Mouse (Mus musculus): Measurements from ENCODE around the gene Cxcr2. TPM values are rescaled to one million over a fixed set of nuclear protein-coding genes. Genes with fewer than 3 reads are reported as not detected.

Gene Cxcr2
- polyA plus RNA-seq, 1 experiment = not detected

DNA sequence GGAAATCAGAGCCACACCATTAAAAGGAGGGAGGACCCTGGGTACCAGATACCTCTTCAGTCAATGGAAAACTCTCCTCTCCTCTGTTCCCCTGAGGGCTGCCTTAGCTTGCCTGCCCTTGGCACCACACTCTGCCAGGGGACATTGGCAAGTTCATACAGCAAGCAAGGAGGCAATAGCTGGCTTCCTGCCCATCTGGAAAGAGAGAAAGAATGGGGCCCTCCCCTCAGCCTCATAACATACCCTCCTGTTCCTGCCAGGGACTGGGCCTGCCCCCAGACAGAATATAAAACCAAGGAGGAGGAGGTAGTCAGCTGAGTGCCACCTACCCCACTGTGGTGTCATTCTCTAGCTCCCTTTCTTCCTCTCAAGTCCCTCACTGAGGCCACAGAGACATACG lies 34.7 kb upstream of the Cxcr2 start:
- no peak overlapping the region for H3K27ac ChIP-seq (ENCODE audit: insufficient read depth, low read depth, low read length)
- H3K4me1 ChIP-seq (ENCODE audit: control insufficient read depth, insufficient read depth, low read length) = peaks cover 18% of the 10 kb centered on the region
- no peak overlapping the region for H3K4me3 ChIP-seq (ENCODE audit: insufficient read depth, low read depth, low read length)
- 81% methylated on average over 1 of the region's 1 CpGs for WGBS
- no peak for TF ChIP-seq CTCF (IDR thresholded peaks at IDR 0.05; ENCODE audit: insufficient read depth, low read depth, low read length)
- TF ChIP-seq POLR2A (IDR thresholded peaks at IDR 0.05; ENCODE audit: insufficient read depth, low read depth, low read length) = no peak

DNA sequence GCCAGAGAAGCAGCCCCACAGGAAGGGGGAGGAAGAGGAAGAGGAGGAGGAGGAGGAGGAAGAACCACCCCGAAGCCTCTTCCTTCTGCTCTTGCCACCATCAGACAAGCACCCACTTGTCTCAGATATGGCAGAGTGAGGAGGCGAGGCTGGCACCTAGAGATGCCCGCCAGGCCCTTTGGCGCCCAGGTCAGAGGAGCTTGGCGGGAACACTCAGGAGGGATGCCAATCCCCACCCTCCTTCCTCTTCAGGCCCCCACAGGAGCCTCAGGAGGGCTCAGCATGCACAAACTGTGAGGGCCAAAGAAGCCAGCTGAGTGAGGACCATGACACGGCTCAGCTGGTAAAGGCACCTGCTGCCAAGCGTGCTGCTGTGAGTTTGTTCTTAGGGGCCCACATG lies 32.7 kb upstream of the Cxcr2 start:
- Histone ChIP-seq H3K4me1 (ENCODE audit: control insufficient read depth, insufficient read depth, low read length) (peaks cover 29% of the 10 kb centered on the region), H3K27ac (ENCODE audit: insufficient read depth, low read depth, low read length) (no peak overlapping the region), H3K4me3 (ENCODE audit: insufficient read depth, low read depth, low read length) (no peak overlapping the region)
- WGBS = 82% methylated on average over 7 of the region's 7 CpGs
- TF ChIP-seq POLR2A (IDR thresholded peaks at IDR 0.05; ENCODE audit: insufficient read depth, low read depth, low read length) (no peak), CTCF (IDR thresholded peaks at IDR 0.05; ENCODE audit: insufficient read depth, low read depth, low read length) (no peak)

DNA sequence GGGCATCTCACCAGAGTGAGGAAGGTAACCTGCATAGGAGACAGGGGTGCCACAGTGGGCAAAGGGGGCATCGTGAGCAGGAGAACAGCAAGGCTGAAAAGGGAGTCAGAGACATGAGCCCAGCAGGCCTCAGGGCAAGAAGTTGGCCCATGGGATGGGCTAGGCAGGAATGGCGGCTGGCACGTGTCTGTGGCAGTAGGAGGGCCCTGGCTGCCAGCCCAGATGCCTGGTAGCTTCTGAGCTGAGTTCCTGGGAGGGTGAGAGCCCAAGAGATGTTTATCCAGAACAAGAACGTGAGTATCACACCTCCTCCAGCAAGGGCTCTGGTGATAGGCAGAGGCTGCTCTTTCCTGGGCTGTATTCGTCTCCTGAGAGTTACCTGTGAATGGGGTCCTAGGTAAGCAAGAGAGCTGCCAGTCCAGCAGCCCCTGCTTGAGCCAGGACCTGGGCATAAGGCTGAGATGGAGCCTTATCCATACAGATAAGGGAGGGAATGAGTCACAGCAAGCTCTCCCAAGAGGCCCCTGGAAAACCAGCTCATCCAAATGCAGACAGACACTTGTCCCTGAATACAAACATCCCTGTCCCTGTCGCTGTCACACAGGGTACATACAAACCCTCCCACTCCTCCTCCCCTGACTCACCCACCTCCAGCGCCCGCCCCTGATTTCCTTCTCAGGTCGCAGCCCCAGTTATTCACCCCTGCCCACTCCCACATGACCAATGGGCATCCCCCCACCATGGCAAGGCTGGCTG lies 31.8 kb upstream of the Cxcr2 start:
- WGBS = 45% methylated on average over 9 of the region's 9 CpGs
- Histone ChIP-seq H3K4me1 (ENCODE audit: control insufficient read depth, insufficient read depth, low read length) (peaks cover 29% of the 10 kb centered on the region), H3K4me3 (ENCODE audit: insufficient read depth, low read depth, low read length) (no peak overlapping the region), H3K27ac (ENCODE audit: insufficient read depth, low read depth, low read length) (no peak overlapping the region)
- no peak for TF ChIP-seq POLR2A (IDR thresholded peaks at IDR 0.05; ENCODE audit: insufficient read depth, low read depth, low read length)
- no peak for TF ChIP-seq CTCF (IDR thresholded peaks at IDR 0.05; ENCODE audit: insufficient read depth, low read depth, low read length)

DNA sequence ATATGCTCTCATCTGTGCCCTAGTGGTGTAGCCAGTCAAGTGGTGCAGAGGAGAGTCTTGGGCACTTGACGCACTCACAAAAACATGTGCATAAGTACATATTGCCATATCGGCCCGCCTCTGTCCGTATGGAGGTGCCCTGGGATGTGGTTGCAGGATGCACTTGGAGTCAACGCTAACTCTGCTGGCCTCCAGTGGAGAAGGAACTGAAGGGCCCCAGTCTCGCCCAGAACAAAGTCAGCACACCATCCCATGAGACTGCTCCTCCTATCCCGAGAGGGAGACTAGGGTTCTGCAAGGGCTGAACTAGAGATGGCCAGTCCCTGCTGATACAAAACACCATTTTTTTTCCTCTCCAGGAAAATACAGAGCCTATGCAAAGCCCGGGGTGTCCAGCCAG lies 30.6 kb upstream of the Cxcr2 start:
- WGBS = 82% methylated on average over 8 of the region's 8 CpGs
- Histone ChIP-seq H3K27ac (ENCODE audit: insufficient read depth, low read depth, low read length) (no peak overlapping the region), H3K4me3 (ENCODE audit: insufficient read depth, low read depth, low read length) (no peak overlapping the region), H3K4me1 (ENCODE audit: control insufficient read depth, insufficient read depth, low read length) (peaks cover 29% of the 10 kb centered on the region)
- no peak for TF ChIP-seq POLR2A (IDR thresholded peaks at IDR 0.05; ENCODE audit: insufficient read depth, low read depth, low read length)
- no peak for TF ChIP-seq CTCF (IDR thresholded peaks at IDR 0.05; ENCODE audit: insufficient read depth, low read depth, low read length)

DNA sequence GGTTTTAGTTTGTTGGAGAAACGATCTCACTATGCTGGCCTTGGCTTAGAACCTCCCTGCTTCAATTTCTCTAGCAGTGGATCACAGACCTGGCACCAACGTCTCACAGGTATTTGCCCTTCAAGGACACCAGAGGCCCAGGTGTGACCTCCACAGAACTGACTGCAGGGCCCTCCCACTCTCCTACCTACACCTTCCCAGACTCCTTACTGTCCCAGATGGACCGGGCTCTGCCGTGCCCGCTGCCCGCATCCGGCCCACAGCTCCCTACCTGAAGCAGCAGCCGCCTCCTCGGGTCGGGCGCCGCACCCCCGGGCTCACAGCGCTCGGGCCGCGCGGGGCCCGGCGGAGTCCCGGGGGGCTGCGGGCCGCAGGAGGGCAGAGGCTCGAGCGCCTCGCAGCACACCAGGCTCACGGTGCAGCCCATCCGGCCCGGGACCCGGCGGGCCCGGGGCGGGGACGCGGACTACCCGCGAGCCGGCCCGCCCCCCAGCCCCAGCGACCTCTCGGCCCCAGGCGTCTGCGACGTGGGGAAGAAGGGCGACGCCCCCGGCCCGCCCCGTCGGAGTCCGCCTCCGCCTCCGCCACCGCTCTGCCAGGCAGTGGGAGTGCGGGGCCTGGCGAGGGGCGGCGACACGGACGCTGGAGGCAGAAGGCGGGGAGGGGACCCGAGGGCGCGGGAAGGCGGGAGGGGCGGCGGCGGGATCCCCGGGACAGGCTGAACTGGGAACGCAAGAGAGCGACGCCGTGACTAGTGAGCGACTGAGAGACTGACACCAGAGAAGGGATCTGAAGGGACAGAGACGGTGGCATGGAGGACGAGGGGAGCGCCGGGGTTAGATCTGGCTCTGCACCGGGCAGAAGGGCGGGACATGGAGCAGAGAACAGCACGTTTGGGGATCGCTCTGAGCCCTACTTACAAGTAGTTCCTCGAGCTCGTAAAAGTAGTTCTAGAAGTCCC lies 29.5 kb upstream of the Cxcr2 start, which contains the start of gene Tns1:
Tns1 (minus strand) TSS at position 429 of the 961 bp plus-strand sequence.
- TF ChIP-seq POLR2A (IDR thresholded peaks at IDR 0.05; ENCODE audit: insufficient read depth, low read depth, low read length) = no peak
- TF ChIP-seq CTCF (IDR thresholded peaks at IDR 0.05; ENCODE audit: insufficient read depth, low read depth, low read length) = no peak
- Histone ChIP-seq H3K4me3 (ENCODE audit: insufficient read depth, low read depth, low read length) (peak within 1 kb of the TSS; percentile 37), H3K4me1 (ENCODE audit: control insufficient read depth, insufficient read depth, low read length) (peaks cover 26% of the 10 kb centered on the region), H3K27ac (ENCODE audit: insufficient read depth, low read depth, low read length) (no peak within 1 kb of the TSS)
- 2% methylated on average over 84 of the region's 84 CpGs for WGBS

DNA sequence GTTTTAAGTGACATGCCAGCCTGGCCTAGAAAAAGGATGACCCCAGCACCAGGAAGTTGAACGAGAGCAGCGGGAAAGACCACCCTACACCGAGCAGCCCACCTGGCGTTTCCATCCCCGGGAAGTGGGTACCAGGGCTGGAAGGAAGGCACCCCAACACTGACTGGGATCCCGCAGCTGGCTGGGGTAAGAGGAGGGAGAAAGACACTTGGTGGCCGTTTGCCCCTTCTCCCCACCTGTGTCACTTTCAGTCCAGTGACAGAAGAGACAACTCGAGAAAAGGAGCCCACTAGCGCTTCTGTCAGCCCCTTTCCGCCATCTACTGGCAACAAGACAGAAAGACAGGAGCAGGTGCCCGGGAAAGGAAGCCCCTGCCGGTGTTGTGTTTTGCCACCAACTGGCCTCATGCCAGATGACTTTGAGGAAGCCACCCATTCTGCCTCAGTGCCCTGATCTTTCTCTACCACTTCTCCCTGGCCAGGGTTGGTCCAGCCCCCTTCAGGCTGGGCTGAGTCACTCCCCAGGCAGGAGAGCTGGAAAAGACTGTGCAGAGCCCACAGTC lies 28.7 kb upstream of the Cxcr2 start, which contains the start of gene Rufy4:
Rufy4 (plus strand) TSS at position 551 of the 562 bp plus-strand sequence.
- under 1% methylated on average over 12 of the region's 12 CpGs for WGBS
- Histone ChIP-seq H3K27ac (ENCODE audit: insufficient read depth, low read depth, low read length) (no peak within 1 kb of the TSS), H3K4me3 (ENCODE audit: insufficient read depth, low read depth, low read length) (peak within 1 kb of the TSS; percentile 37), H3K4me1 (ENCODE audit: control insufficient read depth, insufficient read depth, low read length) (peaks cover 25% of the 10 kb centered on the region)
- TF ChIP-seq CTCF (IDR thresholded peaks at IDR 0.05; ENCODE audit: insufficient read depth, low read depth, low read length) (peak; percentile 78), POLR2A (IDR thresholded peaks at IDR 0.05; ENCODE audit: insufficient read depth, low read depth, low read length) (no peak)

DNA sequence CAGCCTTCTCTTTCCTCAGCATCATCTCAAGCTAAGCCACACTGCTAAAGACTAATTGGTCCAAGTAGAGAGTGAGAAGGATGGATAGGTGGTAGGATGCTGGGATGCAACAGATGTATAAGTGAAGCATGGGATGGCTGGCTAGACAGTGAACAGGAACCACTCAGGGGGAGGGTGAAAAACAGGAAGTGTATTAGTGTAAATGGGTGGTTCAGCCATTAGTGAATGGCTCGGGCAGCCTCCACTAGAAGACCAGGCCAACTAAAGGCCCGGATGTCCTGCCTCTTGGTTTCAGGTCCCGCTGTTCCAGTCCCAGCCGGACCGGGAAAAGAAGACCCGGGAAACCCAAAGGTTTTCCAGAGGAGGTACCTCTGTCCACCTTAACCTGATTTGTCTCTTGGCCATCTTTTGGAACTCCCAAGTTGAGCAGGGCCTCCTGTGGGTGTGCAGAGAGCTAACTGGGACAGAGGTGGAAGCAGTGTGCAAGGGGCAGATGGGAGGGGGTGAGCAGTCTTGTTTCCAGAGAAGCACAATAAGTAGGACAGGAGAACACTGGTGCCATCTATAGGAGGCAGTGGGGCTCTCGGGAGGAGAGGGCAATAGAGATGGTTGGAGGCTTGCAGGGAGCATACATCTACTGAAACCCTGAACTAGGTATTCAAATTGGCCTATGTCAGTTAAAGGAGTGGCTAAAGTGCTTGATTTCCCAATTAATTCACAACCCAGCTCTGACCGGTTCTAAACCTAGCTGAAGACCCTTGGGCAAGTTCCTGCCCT lies 22.7 kb upstream of the Cxcr2 start:
- 93% methylated on average over 8 of the region's 8 CpGs for WGBS
- Histone ChIP-seq H3K4me3 (ENCODE audit: insufficient read depth, low read depth, low read length) (no peak overlapping the region), H3K4me1 (ENCODE audit: control insufficient read depth, insufficient read depth, low read length) (no peaks in the 10 kb centered on the region), H3K27ac (ENCODE audit: insufficient read depth, low read depth, low read length) (no peak overlapping the region)
- TF ChIP-seq CTCF (IDR thresholded peaks at IDR 0.05; ENCODE audit: insufficient read depth, low read depth, low read length) (no peak), POLR2A (IDR thresholded peaks at IDR 0.05; ENCODE audit: insufficient read depth, low read depth, low read length) (no peak)

DNA sequence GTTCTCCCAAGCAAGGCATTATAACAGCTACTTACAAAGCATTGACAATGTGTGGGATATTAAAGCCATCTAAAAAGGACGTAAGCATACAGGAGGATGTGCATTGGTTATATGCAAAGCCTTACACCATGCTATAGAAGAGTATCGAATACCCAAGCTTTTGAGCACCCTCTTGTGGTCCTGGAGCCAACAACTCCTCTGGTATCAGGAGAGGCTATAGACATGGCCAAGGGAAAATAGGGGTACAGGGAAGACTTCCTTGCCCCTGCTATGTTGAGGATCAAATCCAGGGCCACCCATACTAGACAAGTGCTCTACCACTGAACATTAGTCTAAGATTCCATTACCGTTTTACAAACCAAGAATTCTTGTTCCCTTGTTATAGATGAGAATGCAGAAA lies 21.8 kb upstream of the Cxcr2 start:
- TF ChIP-seq POLR2A (IDR thresholded peaks at IDR 0.05; ENCODE audit: insufficient read depth, low read depth, low read length) (no peak), CTCF (IDR thresholded peaks at IDR 0.05; ENCODE audit: insufficient read depth, low read depth, low read length) (no peak)
- H3K4me1 ChIP-seq (ENCODE audit: control insufficient read depth, insufficient read depth, low read length) = no peaks in the 10 kb centered on the region
- 72% methylated on average over 3 of the region's 3 CpGs for WGBS
- no peak overlapping the region for H3K27ac ChIP-seq (ENCODE audit: insufficient read depth, low read depth, low read length)
- H3K4me3 ChIP-seq (ENCODE audit: insufficient read depth, low read depth, low read length) = no peak overlapping the region
